Mouse (Mus musculus): ENCODE results near the gene 1600002K03Rik.

DNA sequence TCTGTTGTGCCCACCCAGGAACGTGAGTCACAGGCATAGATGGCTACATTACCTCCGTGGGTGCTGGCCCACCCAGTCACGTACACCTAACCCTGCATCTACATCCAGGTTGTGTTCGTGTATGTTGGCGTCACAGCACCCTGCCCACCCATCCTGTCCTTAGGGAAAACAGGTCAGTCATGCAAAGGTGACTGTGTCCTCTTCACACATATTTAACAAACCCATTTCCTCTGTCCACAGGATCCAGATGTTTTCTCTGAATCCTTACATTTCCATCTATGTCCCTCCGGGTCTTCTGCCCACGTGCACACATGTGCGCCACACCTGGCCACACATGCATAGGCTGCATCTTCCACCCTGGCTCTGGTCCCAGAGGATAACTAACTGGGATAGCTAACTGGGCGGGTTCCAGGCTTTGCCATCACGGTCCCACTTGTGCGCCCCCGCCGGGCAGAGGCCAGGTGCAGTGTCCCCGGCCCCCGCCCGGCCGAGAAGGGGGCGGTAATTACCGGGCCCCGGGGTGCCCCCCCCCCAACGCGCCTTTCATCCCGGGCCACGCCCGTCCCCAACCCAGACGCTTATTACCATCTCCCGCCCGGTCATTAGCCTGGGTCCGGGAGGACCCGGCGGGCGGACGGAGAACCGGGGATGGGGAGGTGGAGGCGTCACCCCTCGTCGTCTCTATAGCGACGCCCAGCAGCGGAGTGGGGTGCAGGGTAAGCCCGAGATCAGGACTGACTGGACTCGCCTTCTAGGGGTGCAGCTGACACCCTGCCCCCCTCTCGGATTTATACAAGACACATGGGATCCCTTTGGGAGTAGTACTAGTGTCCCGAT lies 8.4 kb upstream of the 1600002K03Rik start:
- no peak for TF ChIP-seq POLR2A (IDR thresholded peaks at IDR 0.05; ENCODE audit: extremely low read depth, insufficient read depth, low read length)
- TF ChIP-seq CTCF (IDR thresholded peaks at IDR 0.05; ENCODE audit: low read depth, low read length), result no peak

Data from liver, adult 2 months (tissue).